Mouse (Mus musculus) heart, postnatal 0 days (tissue): Measurements from ENCODE around the gene Dner.

Experiments
- CTCF ChIP-seq: IDR thresholded peaks from 2 replicates; pipeline ENCODE4 v1.5.1; 2016; ENCODE audit warnings: antibody characterized with exemption, control low read depth, low read depth
- EP300 ChIP-seq: IDR thresholded peaks from 2 replicates; pipeline ENCODE4 v1.6.1; 2016; ENCODE audit warnings: antibody characterized with exemption, low read depth

DNA sequence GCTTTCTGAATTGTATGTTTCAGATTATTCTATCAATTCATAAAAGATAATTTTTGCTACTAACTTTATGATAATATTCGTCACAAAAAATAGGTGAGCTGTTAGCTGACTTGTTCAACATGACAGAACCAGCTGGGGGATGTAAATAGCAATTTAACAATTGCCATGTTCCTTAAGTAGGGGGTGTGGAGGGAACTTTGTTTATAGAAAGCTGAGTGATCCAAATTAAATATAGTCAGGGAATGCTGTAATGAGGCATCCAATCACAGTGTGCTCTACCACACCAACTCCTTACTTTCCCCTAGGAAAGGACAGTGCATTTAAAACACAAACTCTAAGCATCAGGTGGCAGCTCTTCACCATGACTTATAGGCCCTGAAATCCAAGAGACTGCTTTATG is 313.3 kb downstream of the Dner start:
- TF ChIP-seq CTCF = no peak
- TF ChIP-seq EP300 = no peak
